Mouse (Mus musculus) CH12.LX (cell line): ENCODE measurements at regions not wholly inside any gene's neighbourhood (a gene's known extent, or its start where the extent isn't known, plus 50 kb on each side); places are given as distances from the start of the nearest gene placed in this dataset.

Experiments used
- DNase-seq: peaks from one replicate; pipeline ENCODE4 v3.0.0-alpha.2; 2013; ENCODE audit errors: extremely low read depth
- H3K27ac ChIP-seq: 2 replicates; pipeline ENCODE4 v1.5.1; 2012; ENCODE audit warnings: low read depth, mild to moderate bottlenecking, control low read depth, moderate library complexity; ENCODE audit not compliant: insufficient read depth
- H3K27me3 ChIP-seq: replicated peaks from 2 replicates; pipeline ENCODE3; 2012; ENCODE audit warnings: inconsistent platforms
- H3K36me3 ChIP-seq, 2 experiments: replicated peaks in 1 of 2; 2 replicates each; pipeline versions ENCODE3 to v1.6.1; 2012; ENCODE audit warnings: inconsistent platforms in 1 of 2, low read length in 1 of 2, mild to moderate bottlenecking in 1 of 2, mixed read lengths in 1 of 2, moderate library complexity in 1 of 2; ENCODE audit not compliant: control insufficient read depth in 1 of 2, insufficient read depth in 1 of 2
- H3K4me1 ChIP-seq, 2 experiments: 2 replicates each; pipeline ENCODE4 v1.6.1; 2012; ENCODE audit warnings: inconsistent platforms in 1 of 2, moderate library complexity in 1 of 2; ENCODE audit not compliant: insufficient read depth in 2 of 2, control insufficient read depth in 1 of 2
- H3K4me2 ChIP-seq: 2 replicates; pipeline ENCODE4 v1.6.1; 2012; ENCODE audit warnings: low read depth, mild to moderate bottlenecking, control low read depth; ENCODE audit not compliant: poor library complexity, insufficient read depth, severe bottlenecking
- H3K4me3 ChIP-seq, 3 experiments: fragments of 150-350 bp in 1 of 3; sonication (generic) in 1 of 3; replicated peaks in 1 of 3; 2 replicates each; pipeline versions ENCODE3 to v1.5.1; 2011 to 2012; ENCODE audit warnings: low read depth in 2 of 3, low read length in 2 of 3, mild to moderate bottlenecking in 2 of 3, moderate library complexity in 2 of 3, control low read depth in 1 of 3, improper control_type of control experiment in 1 of 3, inconsistent platforms in 1 of 3, mixed read lengths in 1 of 3; ENCODE audit not compliant: poor library complexity in 1 of 3
- H3K79me2 ChIP-seq: replicated peaks from 2 replicates; pipeline ENCODE4 v1.6.1; 2012; ENCODE audit warnings: mild to moderate bottlenecking, moderate library complexity; ENCODE audit not compliant: control insufficient read depth, poor library complexity, insufficient read depth, severe bottlenecking; ENCODE audit errors: extremely low read depth
- H3K9ac ChIP-seq: 2 replicates; pipeline ENCODE4 v1.6.1; 2012; ENCODE audit warnings: low read depth, mild to moderate bottlenecking, control low read depth, moderate library complexity; ENCODE audit not compliant: insufficient read depth
- H3K9me3 ChIP-seq: replicated peaks from 2 replicates; pipeline ENCODE3; 2012; ENCODE audit warnings: low read length, inconsistent platforms, mixed read lengths
- CHD1 ChIP-seq: IDR thresholded peaks from 2 replicates; pipeline ENCODE4 v1.6.1; 2012; ENCODE audit warnings: low read depth, low read length, improper control_type of control experiment, inconsistent platforms
- CTCF ChIP-seq, 2 experiments: IDR thresholded peaks in 1 of 2; conservative IDR thresholded peaks in 1 of 2; 2 replicates each; pipeline ENCODE4 v1.5.1; 2011 to 2012; ENCODE audit warnings: low read depth in 2 of 2, low read length in 2 of 2, improper control_type of control experiment in 1 of 2, inconsistent platforms in 1 of 2, mild to moderate bottlenecking in 1 of 2, moderate library complexity in 1 of 2
- ELF1 ChIP-seq: IDR thresholded peaks from 2 replicates; pipeline ENCODE4 v1.6.1; 2014; ENCODE audit warnings: low read depth, mild to moderate bottlenecking, inconsistent platforms, low read length, improper control_type of control experiment
- EP300 ChIP-seq: IDR thresholded peaks from 2 replicates; pipeline ENCODE4 v1.6.1; 2011; ENCODE audit warnings: low read length, improper control_type of control experiment
- ETS1 ChIP-seq: conservative IDR thresholded peaks from 2 replicates; pipeline ENCODE4 v1.6.1; 2012; ENCODE audit warnings: low read depth, mild to moderate bottlenecking, inconsistent platforms, low read length, improper control_type of control experiment, moderate library complexity
- GABPA ChIP-seq: IDR thresholded peaks from 2 replicates; pipeline ENCODE4 v1.6.1; 2012; ENCODE audit warnings: low read depth, low read length, improper control_type of control experiment, inconsistent platforms; ENCODE audit not compliant: insufficient replicate concordance
- HCFC1 ChIP-seq: IDR thresholded peaks from 2 replicates; pipeline ENCODE4 v1.6.1; 2012; ENCODE audit warnings: low read depth, mild to moderate bottlenecking, inconsistent platforms, low read length, improper control_type of control experiment
- IRF4 ChIP-seq: IDR thresholded peaks from 2 replicates; pipeline ENCODE4 v1.6.1; 2014; ENCODE audit warnings: low read depth, mild to moderate bottlenecking, inconsistent platforms, low read length, improper control_type of control experiment
- JUN ChIP-seq: IDR thresholded peaks from 2 replicates; pipeline ENCODE4 v1.6.1; 2011; ENCODE audit warnings: low read depth, mild to moderate bottlenecking, low read length, improper control_type of control experiment, moderate library complexity; ENCODE audit not compliant: insufficient read depth
- MAFK ChIP-seq: IDR thresholded peaks from 2 replicates; pipeline ENCODE4 v1.6.1; 2011; ENCODE audit warnings: low read length, improper control_type of control experiment; ENCODE audit not compliant: insufficient replicate concordance
- MAX ChIP-seq: IDR thresholded peaks from 2 replicates; pipeline ENCODE4 v1.6.1; 2011; ENCODE audit warnings: low read length, improper control_type of control experiment
- MEF2A ChIP-seq: IDR thresholded peaks from 2 replicates; pipeline ENCODE4 v1.6.1; 2014; ENCODE audit warnings: low read depth, mild to moderate bottlenecking, inconsistent platforms, low read length, improper control_type of control experiment, borderline replicate concordance
- MYC ChIP-seq: IDR thresholded peaks from 2 replicates; pipeline ENCODE4 v1.6.1; 2011; ENCODE audit warnings: low read depth, mild to moderate bottlenecking, improper control_type of control experiment, low read length
- NELFE ChIP-seq: IDR thresholded peaks from 2 replicates; pipeline ENCODE4 v1.6.1; 2011; ENCODE audit warnings: low read depth, low read length, improper control_type of control experiment
- PAX5 ChIP-seq: IDR thresholded peaks from 2 replicates; pipeline ENCODE4 v1.6.1; 2012; ENCODE audit warnings: low read length, inconsistent platforms, mixed read lengths
- POLR2AphosphoS2 ChIP-seq: IDR thresholded peaks from 2 replicates; pipeline ENCODE4 v1.6.1; 2011; ENCODE audit warnings: low read depth, low read length, improper control_type of control experiment
- RAD21 ChIP-seq: IDR thresholded peaks from 2 replicates; pipeline ENCODE4 v1.6.1; 2011; ENCODE audit warnings: low read depth, mild to moderate bottlenecking, low read length, improper control_type of control experiment, moderate library complexity
- RCOR1 ChIP-seq: conservative IDR thresholded peaks from 2 replicates; pipeline ENCODE4 v1.6.1; 2012; ENCODE audit warnings: low read depth, mild to moderate bottlenecking, inconsistent platforms, low read length, improper control_type of control experiment
- SMC3 ChIP-seq: IDR thresholded peaks from 2 replicates; pipeline ENCODE4 v1.6.1; 2011; ENCODE audit warnings: low read depth, low read length, improper control_type of control experiment
- TBP ChIP-seq: conservative IDR thresholded peaks from 2 replicates; pipeline ENCODE4 v1.6.1; 2011; ENCODE audit warnings: low read depth, low read length, improper control_type of control experiment
- TCF12 ChIP-seq: IDR thresholded peaks from 2 replicates; pipeline ENCODE4 v1.6.1; 2014; ENCODE audit warnings: low read depth, mild to moderate bottlenecking, inconsistent platforms, low read length, improper control_type of control experiment
- UBTF ChIP-seq: IDR thresholded peaks from 2 replicates; pipeline ENCODE4 v1.6.1; 2012; ENCODE audit warnings: low read depth, mild to moderate bottlenecking, inconsistent platforms, low read length, improper control_type of control experiment, moderate library complexity
- USF1 ChIP-seq: IDR thresholded peaks from 2 replicates; pipeline ENCODE4 v1.6.1; 2014; ENCODE audit warnings: low read depth, mild to moderate bottlenecking, inconsistent platforms, low read length, improper control_type of control experiment
- USF2 ChIP-seq: conservative IDR thresholded peaks from 2 replicates; pipeline ENCODE4 v1.6.1; 2011; ENCODE audit warnings: low read depth, low read length, improper control_type of control experiment
- ZMIZ1 ChIP-seq: IDR thresholded peaks from 2 replicates; pipeline ENCODE4 v1.6.1; 2012; ENCODE audit warnings: low read depth, mild to moderate bottlenecking, inconsistent platforms, low read length, improper control_type of control experiment
- ZNF384 ChIP-seq: IDR thresholded peaks from 2 replicates; pipeline ENCODE4 v1.6.1; 2012; ENCODE audit warnings: low read depth, low read length, improper control_type of control experiment, inconsistent platforms
- dilution Hi-C: fragments of 300-500 bp; cut with MboI; formaldehyde crosslinking; loops from 2 replicates; pipeline ENCODE4 v1.14.3; 2020; ENCODE audit warnings: low sequenced_read_pairs; ENCODE audit not compliant: extremely low pct_unique_long_range_greater_than_20kb, extremely low pct_ligation_motif_present
- in situ Hi-C: fragments of 300-500 bp; cut with MboI; formaldehyde crosslinking; loops from 3 replicates; pipeline ENCODE4 v1.14.3; 2019; ENCODE audit warnings: low sequenced_read_pairs, low pct_ligation_motif_present, low pct_unique_long_range_greater_than_20kb, mixed read lengths

DNA sequence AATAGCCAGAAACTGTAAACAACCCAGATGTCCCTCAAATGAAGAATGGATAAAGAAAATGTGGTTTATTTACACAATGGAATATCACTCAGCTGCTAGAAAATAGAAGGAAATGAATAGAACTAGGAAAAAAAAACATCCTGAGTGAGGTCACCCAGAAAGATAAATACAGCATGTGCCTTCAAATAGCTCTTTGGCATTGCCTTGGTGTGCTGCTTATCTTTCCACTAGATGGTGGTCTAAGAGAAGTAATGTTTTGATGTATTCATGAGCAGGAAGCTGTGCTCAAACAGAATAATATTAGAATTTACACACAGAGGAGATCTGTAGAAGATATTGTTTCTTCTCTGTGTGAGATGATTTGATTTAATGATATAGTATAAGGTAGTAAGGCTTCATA is 78.8 kb downstream of the Zfp619 start:
- no peaks in the 10 kb centered on the region for H3K79me2 ChIP-seq
- H3K9ac ChIP-seq = no peak overlapping the region
- H3K27ac ChIP-seq = no peak overlapping the region
- dilution Hi-C loops = no loop called here
- H3K4me2 ChIP-seq = no peak overlapping the region
- peak; percentile 10 for DNase-seq
- no peak overlapping the region for H3K4me3 ChIP-seq
- TF ChIP-seq SMC3 = peak; percentile 55
- peak; percentile 16; the same call in 1 of the 2 replicates for TF ChIP-seq ELF1
- peak in 1 of 2 experiments; percentile 62; a peak in 2 of 4 replicates for TF ChIP-seq CTCF (conservative IDR thresholded peaks at IDR 0.05 in 1 of 2, IDR thresholded peaks at IDR 0.05 in 1 of 2; ENCODE audit: low read depth in 2 of 2, low read length in 2 of 2)
- no peak for TF ChIP-seq ETS1
- no peak for TF ChIP-seq HCFC1
- peak; percentile 75 for TF ChIP-seq RAD21
- peak; percentile 14; the same call in 1 of the 2 replicates for TF ChIP-seq ZNF384
- TF ChIP-seq, all 38 proteins: peak for 5
- Histone ChIP-seq H3K36me3 (no peaks in the 10 kb centered on the region), H3K4me1 (no peaks in the 10 kb centered on the region), H3K9me3 (no peaks in the 10 kb centered on the region), H3K27me3 (no peaks in the 10 kb centered on the region)
- in situ Hi-C loops = no loop called here

DNA sequence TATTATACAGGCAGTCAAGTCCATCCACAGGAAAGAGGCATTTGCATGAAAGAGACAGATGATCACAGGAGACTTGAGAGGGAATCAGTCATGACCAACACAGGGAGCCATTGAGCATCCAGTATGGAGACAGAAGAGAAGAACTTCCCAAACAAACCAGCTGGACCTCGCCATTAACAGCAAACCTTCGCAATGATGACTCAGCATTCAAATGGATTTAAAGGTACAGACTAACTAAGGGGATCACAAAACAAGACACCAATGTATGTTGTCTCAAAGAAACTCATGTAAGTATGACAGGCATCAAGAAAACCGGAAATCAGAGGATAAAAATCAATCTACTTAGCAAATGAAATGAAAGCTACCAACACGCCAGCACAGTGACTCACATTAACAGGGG is 96.2 kb downstream of the Zfp619 start:
- H3K27ac ChIP-seq = no peak overlapping the region
- in situ Hi-C loops = no loop called here
- dilution Hi-C loops = no loop called here

DNA sequence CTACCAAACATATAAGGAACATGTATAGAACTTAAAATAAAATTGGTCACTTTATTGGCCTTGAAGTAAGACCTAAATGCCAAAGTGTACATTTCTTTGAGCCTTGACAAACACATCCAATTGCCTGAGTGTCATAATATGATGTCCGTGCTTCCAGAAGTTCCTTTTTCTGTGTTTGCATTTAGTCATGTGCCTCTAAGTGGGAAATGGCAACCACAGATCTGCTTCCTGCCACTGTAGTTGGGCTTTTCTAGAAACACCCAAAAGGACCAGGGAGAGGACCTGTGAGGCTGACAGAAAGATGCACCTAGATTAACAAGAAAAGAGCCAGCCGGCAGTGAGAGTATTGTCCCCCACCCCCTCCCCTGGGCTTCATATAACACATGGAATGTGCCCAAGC is 97.5 kb downstream of the Zfp619 start:
- no peaks in the 10 kb centered on the region for H3K36me3 ChIP-seq
- H3K4me3 ChIP-seq = no peak overlapping the region
- in situ Hi-C loops = no loop called here
- H3K4me2 ChIP-seq = no peak overlapping the region
- no peaks in the 10 kb centered on the region for H3K9me3 ChIP-seq
- no peaks in the 10 kb centered on the region for H3K27me3 ChIP-seq
- H3K79me2 ChIP-seq = no peaks in the 10 kb centered on the region
- dilution Hi-C loops = no loop called here
- H3K9ac ChIP-seq = no peak overlapping the region
- no peaks in the 10 kb centered on the region for H3K4me1 ChIP-seq
- no peak overlapping the region for H3K27ac ChIP-seq
- no peak for DNase-seq
- TF ChIP-seq NELFE (no peak), MEF2A (no peak), UBTF (no peak), CHD1 (no peak), PAX5 (no peak), IRF4 (no peak), TBP (no peak), SMC3 (no peak), HCFC1 (no peak), ZMIZ1 (no peak), USF2 (no peak), GABPA (no peak), TCF12 (no peak), EP300 (no peak), MAX (no peak), JUN (no peak), RAD21 (no peak), POLR2AphosphoS2 (no peak), ETS1 (no peak), CTCF (conservative IDR thresholded peaks at IDR 0.05 in 1 of 2, IDR thresholded peaks at IDR 0.05 in 1 of 2; ENCODE audit: low read depth in 2 of 2, low read length in 2 of 2) (no peak)

More for the DNA sequence above, 96.2 kb downstream of the Zfp619 start:
- Histone ChIP-seq H3K79me2 (no peaks in the 10 kb centered on the region), H3K4me1 (no peaks in the 10 kb centered on the region), H3K4me3 (no peak overlapping the region), H3K9ac (no peak overlapping the region), H3K36me3 (no peaks in the 10 kb centered on the region), H3K4me2 (no peak overlapping the region), H3K27me3 (no peaks in the 10 kb centered on the region), H3K9me3 (no peaks in the 10 kb centered on the region)
- no peak for DNase-seq
- TF ChIP-seq USF2 = no peak
- no peak for TF ChIP-seq RCOR1
- no peak for TF ChIP-seq MYC
- peak; percentile 71 for TF ChIP-seq MAFK
- TF ChIP-seq USF1 = no peak
- TF ChIP-seq POLR2AphosphoS2 = no peak
